Mouse (Mus musculus) erythroid progenitor cell, adult 5-6 weeks (primary cell): ENCODE measurements around the gene Gngt1. TPM values are rescaled to one million over a fixed set of nuclear protein-coding genes. Genes with fewer than 3 reads are reported as not detected.

Source experiments
- total RNA-seq, 2 experiments: library from RNA; stranded (forward) in 1 of 2; stranded (reverse) in 1 of 2; fragments of 150-400 nt in 1 of 2; fragments of 186-747, 209-891 nt in 1 of 2; gene quantifications; 2 replicates each; pipeline versions ENCODE4 v1.2.3 to v1.2.4; 2015 to 2017; ENCODE audit warnings: low replicate concordance in 2 of 2

The Gngt1 gene
- total RNA-seq, 2 experiments from 2014 or later, result not detected

Other genes with a start within 250 kb of the Gngt1 start
- not detected in 2 replicates for gene Calcr, start 229.1 kb upstream of the Gngt1 start, total RNA-seq (2015; ENCODE audit: low replicate concordance)
- not detected in 2 replicates for gene Calcr, start 229.1 kb upstream of the Gngt1 start, total RNA-seq (2017; ENCODE audit: low replicate concordance)
- gene Tfpi2, start 4.9 kb upstream of the Gngt1 start, total RNA-seq (2015; ENCODE audit: low replicate concordance), result 5.9 TPM in 1 of 2 replicates, not detected in the other
- not detected in 2 replicates for gene Tfpi2, start 4.9 kb upstream of the Gngt1 start, total RNA-seq (2017; ENCODE audit: low replicate concordance)
- gene Gng11, start 10.1 kb downstream of the Gngt1 start, total RNA-seq (2015; ENCODE audit: low replicate concordance), result not detected in 2 replicates
- not detected in 2 replicates for gene Gng11, start 10.1 kb downstream of the Gngt1 start, total RNA-seq (2017; ENCODE audit: low replicate concordance)
- 10.1 and 21.0 TPM in 2 replicates for gene Bet1, start 93.2 kb downstream of the Gngt1 start, total RNA-seq (2015; ENCODE audit: low replicate concordance)
- gene Bet1, start 93.2 kb downstream of the Gngt1 start, total RNA-seq (2017; ENCODE audit: low replicate concordance), result 10.8 and 13.2 TPM in 2 replicates